Mouse (Mus musculus): ENCODE measurements around the gene Nop10. TPM values are rescaled to one million over a fixed set of nuclear protein-coding genes. Genes with fewer than 3 reads are reported as not detected.

The Nop10 gene
- 137 and 139 TPM in 2 replicates for polyA plus RNA-seq (2016; fragmentation: Nextera tagmentation; extraction: Ambion mirVana)

GRCm38 (mm10) chr2:112261748-112262653, at the start of gene Nop10:
TSS of gene Nop10 (plus strand) at chr2:112261926.
- Histone ChIP-seq H3K9ac (replicated peaks) (peak within 1 kb of the TSS; percentile 65), H3K4me1 (peaks cover 19% of the 10 kb centered on the region), H3K36me3 (no peaks in the 10 kb centered on the region), H3K9me3 (no peaks in the 10 kb centered on the region), H3K4me2 (replicated peaks) (peak within 1 kb of the TSS; percentile 57), H3K27ac (replicated peaks) (no peak within 1 kb of the TSS; the same call in 1 of the 2 replicates), H3K27me3 (no peaks in the 10 kb centered on the region), H3K4me3 (peak within 1 kb of the TSS; percentile 56)
- WGBS, result under 1% methylated on average over 36 of the region's 36 CpGs
- peak; percentile 62 for ATAC-seq (ENCODE audit: low FRiP score, low read depth)

DNA sequence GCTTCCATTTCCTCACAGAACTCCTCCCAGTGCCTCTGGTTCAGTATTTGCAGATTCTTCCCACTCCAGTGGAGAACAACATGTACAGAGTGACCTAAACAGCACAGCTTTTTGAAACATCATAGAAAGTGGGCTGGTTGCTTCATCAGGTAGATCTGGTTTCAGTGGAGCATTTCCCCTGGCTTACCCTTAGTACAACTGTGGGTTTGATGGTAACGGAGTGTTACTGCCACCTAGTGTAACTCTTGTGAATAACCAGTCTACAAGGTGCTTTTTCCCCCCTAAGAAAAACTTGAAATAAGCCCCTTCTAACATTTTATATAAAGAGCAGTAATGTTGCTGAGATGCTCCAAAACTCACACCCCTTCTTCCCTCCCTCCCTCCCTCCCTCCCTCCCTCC, 45.7 kb upstream of the Nop10 start:
- no peaks in the 10 kb centered on the region for H3K27me3 ChIP-seq
- no peak overlapping the region for H3K27ac ChIP-seq (replicated peaks)
- ATAC-seq (ENCODE audit: low FRiP score, low read depth), result 0 out of 2 replicates have a peak, but pooled peaks have one; percentile 30
- H3K4me2 ChIP-seq (replicated peaks), result no peak overlapping the region
- WGBS, result 8% methylated on average over 1 of the region's 1 CpGs
- H3K9ac ChIP-seq (replicated peaks), result no peak overlapping the region
- no peaks in the 10 kb centered on the region for H3K36me3 ChIP-seq
- H3K4me3 ChIP-seq, result no peak overlapping the region
- H3K4me1 ChIP-seq, result no peaks in the 10 kb centered on the region
- H3K9me3 ChIP-seq, result no peaks in the 10 kb centered on the region

DNA sequence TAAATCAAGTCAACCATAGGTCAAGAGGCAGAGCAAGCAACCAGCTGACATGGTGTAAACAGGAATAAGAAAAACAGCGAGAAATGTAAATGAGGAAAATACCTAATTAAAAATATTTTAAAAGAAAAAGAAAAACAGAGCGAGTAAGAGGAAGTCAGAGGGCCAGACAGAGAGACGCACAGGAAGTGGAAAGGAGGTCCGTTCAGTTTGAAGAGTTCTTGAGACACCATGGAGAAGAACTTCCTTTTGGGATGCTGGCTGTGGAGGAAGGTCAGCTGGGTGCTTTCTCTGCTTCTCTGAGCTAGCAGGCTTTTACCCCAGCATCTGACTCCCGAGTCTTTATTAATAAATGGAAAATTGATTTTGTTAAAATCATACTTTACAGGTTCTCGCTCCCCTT, 44.1 kb upstream of the Nop10 start:
- H3K4me1 ChIP-seq, result no peaks in the 10 kb centered on the region
- no peak overlapping the region for H3K4me3 ChIP-seq
- no peaks in the 10 kb centered on the region for H3K27me3 ChIP-seq
- ATAC-seq (ENCODE audit: low FRiP score, low read depth), result no peak
- no peak overlapping the region for H3K9ac ChIP-seq (replicated peaks)
- no peak overlapping the region for H3K4me2 ChIP-seq (replicated peaks)
- WGBS, result 77% methylated on average over 6 of the region's 6 CpGs
- no peak overlapping the region for H3K27ac ChIP-seq (replicated peaks)
- no peaks in the 10 kb centered on the region for H3K36me3 ChIP-seq
- no peaks in the 10 kb centered on the region for H3K9me3 ChIP-seq

DNA sequence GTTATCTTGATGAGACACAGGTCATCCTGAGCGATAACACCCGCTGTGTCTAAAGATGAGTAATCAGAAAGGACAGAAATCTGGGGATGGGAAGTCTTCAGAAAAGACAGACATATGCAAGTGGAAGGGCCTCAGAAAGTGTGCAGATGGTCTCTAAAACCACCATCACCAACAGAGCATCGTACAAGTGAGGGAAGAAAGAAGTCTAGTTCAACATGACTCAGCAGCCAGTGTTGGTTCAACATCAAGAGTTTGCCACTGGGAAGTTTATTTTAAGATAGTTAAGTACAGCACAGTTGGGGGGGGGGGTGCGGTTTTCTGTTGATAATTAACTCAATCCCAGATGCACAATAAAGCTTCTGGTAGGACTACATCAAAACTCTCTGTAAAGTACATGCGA, 40.8 kb upstream of the Nop10 start:
- WGBS, result 88% methylated on average over 5 of the region's 5 CpGs
- H3K36me3 ChIP-seq, result no peaks in the 10 kb centered on the region
- no peak overlapping the region for H3K9ac ChIP-seq (replicated peaks)

GRCm38 (mm10) chr2:112222607-112223006, 39.1 kb upstream of the Nop10 start:
- H3K27ac ChIP-seq (replicated peaks), result no peak overlapping the region
- H3K36me3 ChIP-seq, result no peaks in the 10 kb centered on the region
- H3K9me3 ChIP-seq, result no peaks in the 10 kb centered on the region
- no peak overlapping the region for H3K4me3 ChIP-seq
- 78% methylated on average over 5 of the region's 5 CpGs for WGBS
- H3K4me2 ChIP-seq (replicated peaks), result no peak overlapping the region
- H3K4me1 ChIP-seq, result no peaks in the 10 kb centered on the region
- H3K9ac ChIP-seq (replicated peaks), result no peak overlapping the region
- H3K27me3 ChIP-seq, result no peaks in the 10 kb centered on the region
- no peak for ATAC-seq (ENCODE audit: low FRiP score, low read depth)

More for the DNA sequence above, 40.8 kb upstream of the Nop10 start:
- H3K27me3 ChIP-seq, result no peaks in the 10 kb centered on the region
- H3K27ac ChIP-seq (replicated peaks), result no peak overlapping the region
- H3K4me3 ChIP-seq, result no peak overlapping the region
- H3K4me1 ChIP-seq, result no peaks in the 10 kb centered on the region
- no peak overlapping the region for H3K4me2 ChIP-seq (replicated peaks)
- H3K9me3 ChIP-seq, result no peaks in the 10 kb centered on the region
- no peak for ATAC-seq (ENCODE audit: low FRiP score, low read depth)

- Histone ChIP-seq H3K4me2 (replicated peaks) (no peak overlapping the region), H3K4me3 (no peak overlapping the region), H3K27me3 (no peaks in the 10 kb centered on the region), H3K27ac (replicated peaks) (no peak overlapping the region), H3K4me1 (no peaks in the 10 kb centered on the region), H3K9me3 (no peaks in the 10 kb centered on the region), H3K9ac (replicated peaks) (no peak overlapping the region), H3K36me3 (no peaks in the 10 kb centered on the region)
- no peak for ATAC-seq (ENCODE audit: low FRiP score, low read depth)
- 65% methylated on average over 4 of the region's 4 CpGs for WGBS
Observed at GRCm38 (mm10) chr2:112224356-112224755, 37.4 kb upstream of the Nop10 start.

DNA sequence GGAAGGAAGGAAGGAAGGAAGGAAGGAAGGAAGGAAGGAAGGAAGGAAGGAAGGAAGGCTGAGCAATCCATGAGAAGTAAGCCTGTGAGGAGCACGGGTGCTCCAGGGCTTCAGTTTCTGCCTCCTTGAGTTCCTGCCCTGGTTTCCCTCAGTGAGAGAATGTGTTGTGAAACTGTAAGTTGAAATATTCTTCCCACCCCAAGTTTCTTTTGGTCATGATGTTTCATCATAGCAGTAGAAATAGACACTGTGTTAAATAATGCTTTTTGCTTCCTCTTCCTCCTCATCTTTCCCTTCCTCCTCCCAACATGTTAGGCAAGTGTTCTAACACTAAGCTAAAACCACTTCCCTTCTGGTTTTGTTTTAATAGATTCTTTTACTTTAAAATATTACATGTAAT, 29.1 kb upstream of the Nop10 start:
- Histone ChIP-seq H3K27me3 (no peaks in the 10 kb centered on the region), H3K4me2 (replicated peaks) (no peak overlapping the region), H3K27ac (replicated peaks) (no peak overlapping the region), H3K36me3 (no peaks in the 10 kb centered on the region), H3K4me3 (no peak overlapping the region), H3K9me3 (no peaks in the 10 kb centered on the region), H3K4me1 (no peaks in the 10 kb centered on the region), H3K9ac (replicated peaks) (no peak overlapping the region)
- ATAC-seq (ENCODE audit: low FRiP score, low read depth), result no peak
- WGBS, result 88% methylated on average over 1 of the region's 1 CpGs

GRCm38 (mm10) chr2:112236620-112237019, 25.1 kb upstream of the Nop10 start:
- ATAC-seq (ENCODE audit: low FRiP score, low read depth), result no peak
- H3K27ac ChIP-seq (replicated peaks), result no peak overlapping the region
- no peak overlapping the region for H3K4me2 ChIP-seq (replicated peaks)
- 84% methylated on average over 2 of the region's 2 CpGs for WGBS
- H3K9me3 ChIP-seq, result no peaks in the 10 kb centered on the region
- no peaks in the 10 kb centered on the region for H3K36me3 ChIP-seq
- no peak overlapping the region for H3K9ac ChIP-seq (replicated peaks)
- H3K27me3 ChIP-seq, result peaks cover 8% of the 10 kb centered on the region; the same call in 1 of the 2 replicates
- peaks cover 15% of the 10 kb centered on the region; the same call in 1 of the 2 replicates for H3K4me1 ChIP-seq
- no peak overlapping the region for H3K4me3 ChIP-seq

- ATAC-seq (ENCODE audit: low FRiP score, low read depth), result no peak
- 6% methylated on average over 4 of the region's 4 CpGs for WGBS
- H3K4me2 ChIP-seq (replicated peaks), result no peak overlapping the region
- no peak overlapping the region for H3K4me3 ChIP-seq
- H3K4me1 ChIP-seq, result peaks cover 15% of the 10 kb centered on the region; the same call in 1 of the 2 replicates
- H3K27ac ChIP-seq (replicated peaks), result no peak overlapping the region
- no peaks in the 10 kb centered on the region for H3K9me3 ChIP-seq
- no peaks in the 10 kb centered on the region for H3K36me3 ChIP-seq
- peaks cover 8% of the 10 kb centered on the region; the same call in 1 of the 2 replicates for H3K27me3 ChIP-seq
- H3K9ac ChIP-seq (replicated peaks), result no peak overlapping the region
Observed at GRCm38 (mm10) chr2:112238006-112238405, 23.7 kb upstream of the Nop10 start.

- peak within 1 kb of the TSS; percentile 70 for H3K9ac ChIP-seq (replicated peaks)
- peak within 1 kb of the TSS; percentile 98 for H3K27ac ChIP-seq (replicated peaks)
- no peaks in the 10 kb centered on the region for H3K9me3 ChIP-seq
- H3K27me3 ChIP-seq, result peaks cover 8% of the 10 kb centered on the region; the same call in 1 of the 2 replicates
- H3K4me3 ChIP-seq, result peak within 1 kb of the TSS; percentile 63
- H3K36me3 ChIP-seq, result 0 out of 2 replicates have a peak, but pooled peaks cover 7% of the 10 kb centered on the region
- WGBS, result 0% methylated on average over 54 of the region's 94 CpGs
- peak; percentile 90 for ATAC-seq (ENCODE audit: low FRiP score, low read depth)
- H3K4me1 ChIP-seq, result peaks cover 15% of the 10 kb centered on the region; the same call in 1 of the 2 replicates
- H3K4me2 ChIP-seq (replicated peaks), result peak within 1 kb of the TSS; percentile 88
Observed at GRCm38 (mm10) chr2:112239212-112239934, 22.4 kb upstream of the Nop10 start, which contains the start of gene Lpcat4. TSS of gene Lpcat4 (plus strand) at chr2:112239468.

- WGBS, result 0% methylated on average over 28 of the region's 28 CpGs
- H3K9ac ChIP-seq (replicated peaks), result peak overlapping the region; percentile 70
- peak overlapping the region; percentile 88 for H3K4me2 ChIP-seq (replicated peaks)
Observed at GRCm38 (mm10) chr2:112239935-112240721, 21.6 kb upstream of the Nop10 start.

More at GRCm38 (mm10) chr2:112239935-112240721, 21.6 kb upstream of the Nop10 start:
- Histone ChIP-seq H3K36me3 (0 out of 2 replicates have a peak, but pooled peaks cover 10% of the 10 kb centered on the region), H3K27me3 (peaks cover 8% of the 10 kb centered on the region; the same call in 1 of the 2 replicates), H3K4me1 (peaks cover 15% of the 10 kb centered on the region; the same call in 1 of the 2 replicates), H3K9me3 (no peaks in the 10 kb centered on the region), H3K27ac (replicated peaks) (peak overlapping the region; percentile 98), H3K4me3 (peak overlapping the region; percentile 63)
- ATAC-seq (ENCODE audit: low FRiP score, low read depth), result peak; percentile 45

All from midbrain, embryonic 12.5 days (tissue).